Mouse (Mus musculus): ENCODE data around the gene Rfx7. TPM values are rescaled to one million over a fixed set of nuclear protein-coding genes. Genes with fewer than 3 reads are reported as not detected.
A peak's percentile ranks its signal among the peaks of the same experiment; 100 is the strongest.
"Not testable (repeated sequence)": the region's sequence is repeated elsewhere in the genome, so short reads cannot be mapped to it uniquely, and the experiment has no call there.

Rfx7 gene
- polyA plus RNA-seq, 1 experiment, result 7.8 TPM

DNA sequence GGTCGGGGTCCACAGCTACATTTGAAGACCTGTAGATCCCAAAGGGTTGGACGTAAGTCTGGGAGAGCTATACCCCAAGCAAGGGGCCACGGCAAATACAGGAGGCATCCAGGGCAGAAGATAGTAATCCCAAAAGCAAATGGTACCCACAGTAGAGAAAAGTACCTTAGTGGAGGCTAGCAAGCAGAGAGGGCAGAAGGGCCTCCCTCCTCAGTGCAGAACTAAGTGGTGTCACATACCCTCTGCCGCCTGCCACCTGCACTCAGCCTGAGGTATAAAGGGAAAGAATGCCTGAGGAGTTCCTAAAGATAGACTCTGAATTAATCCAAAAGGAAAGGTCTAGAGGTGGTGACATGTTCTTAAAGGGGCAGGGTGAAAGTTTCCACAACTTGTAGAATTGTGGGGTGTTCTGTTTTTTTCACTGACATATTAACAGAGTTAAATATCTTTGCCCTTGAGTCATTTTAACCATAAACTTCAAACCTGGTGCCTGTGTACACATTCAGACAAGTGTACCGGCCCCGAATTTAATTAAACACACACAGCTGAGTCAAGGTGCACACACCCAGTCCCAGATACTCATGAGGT is 109.1 kb downstream of the Rfx7 start:
- WGBS, result 94% methylated on average over 6 of the region's 6 CpGs
- H3K36me3 ChIP-seq (ENCODE audit: control insufficient read depth, insufficient read depth, low read length), result no peaks in the 10 kb centered on the region
- peak overlapping the region; percentile 46; the same call in 1 of the 2 replicates for H3K27ac ChIP-seq (ENCODE audit: insufficient read depth, low read length)
- no peak overlapping the region for H3K4me3 ChIP-seq (ENCODE audit: extremely low read depth, insufficient read depth, insufficient read length)
- no peak for DNase-seq (ENCODE audit: low read depth in 1 of 2, low spot score in 2 of 2)
- H3K27me3 ChIP-seq (ENCODE audit: control insufficient read depth, insufficient read depth, low read length), result no peaks in the 10 kb centered on the region
- peaks cover 8% of the 10 kb centered on the region for H3K4me1 ChIP-seq (ENCODE audit: control insufficient read depth, insufficient read depth, insufficient read length)
- no peak for TF ChIP-seq CTCF (IDR thresholded peaks at IDR 0.05; ENCODE audit: extremely low read depth, insufficient read depth, insufficient read length, insufficient replicate concordance)
- TF ChIP-seq POLR2A (IDR thresholded peaks at IDR 0.05; ENCODE audit: low read depth, low read length), result no peak

- H3K27ac ChIP-seq (ENCODE audit: insufficient read depth, low read length); H3K27me3 ChIP-seq (ENCODE audit: control insufficient read depth, insufficient read depth, low read length); H3K36me3 ChIP-seq (ENCODE audit: control insufficient read depth, insufficient read depth, low read length); H3K4me1 ChIP-seq (ENCODE audit: control insufficient read depth, insufficient read depth, insufficient read length); DNase-seq (ENCODE audit: low read depth in 1 of 2, low spot score in 2 of 2); H3K4me3 ChIP-seq (ENCODE audit: extremely low read depth, insufficient read depth, insufficient read length): not testable (repeated sequence)
- 91% methylated on average over 4 of the region's 4 CpGs for WGBS
Measured at GRCm38 (mm10) chr9:72642756-72643447, 110.9 kb downstream of the Rfx7 start.

DNA sequence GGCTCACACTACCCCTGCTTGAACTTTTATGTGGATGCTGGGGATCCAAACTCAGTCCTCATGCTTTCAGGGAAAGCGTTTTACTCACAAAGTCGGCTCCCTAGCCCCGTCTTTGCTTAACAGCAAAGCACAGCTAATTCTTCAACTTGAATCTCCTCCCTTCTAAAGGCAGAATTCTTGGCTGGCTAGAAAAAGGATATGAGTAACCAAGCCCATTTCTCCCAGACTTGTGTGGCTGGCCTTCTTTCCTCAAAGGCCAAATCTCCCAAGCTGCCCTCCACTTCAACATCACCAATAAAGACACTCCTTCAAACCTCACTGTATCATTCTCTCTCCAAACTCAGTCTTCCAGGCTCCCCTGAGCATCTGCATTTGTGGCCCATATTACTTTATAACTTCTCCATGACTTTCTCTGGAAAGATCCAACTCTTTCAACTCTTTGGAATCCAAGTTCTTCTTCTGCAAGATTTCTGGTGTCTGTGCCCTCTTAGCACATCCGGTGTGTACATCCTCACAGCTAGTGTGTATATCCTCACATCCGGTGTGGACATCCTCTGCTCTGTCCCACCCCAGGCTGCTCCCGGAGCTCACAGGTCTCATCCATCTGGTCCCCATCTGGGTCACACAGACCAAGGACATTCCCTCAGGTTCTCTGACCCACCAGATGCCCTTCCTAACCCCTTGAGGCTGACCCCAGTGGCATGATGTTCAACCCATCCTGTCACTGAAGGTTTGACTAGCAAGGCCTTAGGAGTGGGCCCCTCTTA is 111.8 kb downstream of the Rfx7 start:
- Histone ChIP-seq H3K4me1 (ENCODE audit: control insufficient read depth, insufficient read depth, insufficient read length) (peaks cover 8% of the 10 kb centered on the region), H3K36me3 (ENCODE audit: control insufficient read depth, insufficient read depth, low read length) (no peaks in the 10 kb centered on the region), H3K4me3 (ENCODE audit: extremely low read depth, insufficient read depth, insufficient read length) (no peak overlapping the region), H3K27ac (ENCODE audit: insufficient read depth, low read length) (no peak overlapping the region), H3K27me3 (ENCODE audit: control insufficient read depth, insufficient read depth, low read length) (no peaks in the 10 kb centered on the region)
- no peak for TF ChIP-seq POLR2A (IDR thresholded peaks at IDR 0.05; ENCODE audit: low read depth, low read length)
- TF ChIP-seq CTCF (IDR thresholded peaks at IDR 0.05; ENCODE audit: extremely low read depth, insufficient read depth, insufficient read length, insufficient replicate concordance), result no peak
- DNase-seq (ENCODE audit: low read depth in 1 of 2, low spot score in 2 of 2), result no peak
- 90% methylated on average over 6 of the region's 6 CpGs for WGBS

- no peak overlapping the region for H3K27ac ChIP-seq (ENCODE audit: insufficient read depth, low read length)
- DNase-seq (ENCODE audit: low read depth in 1 of 2, low spot score in 2 of 2), result no peak
- WGBS, result 64% methylated on average over 6 of the region's 6 CpGs
- H3K4me3 ChIP-seq (ENCODE audit: extremely low read depth, insufficient read depth, insufficient read length), result no peak overlapping the region
- no peaks in the 10 kb centered on the region for H3K36me3 ChIP-seq (ENCODE audit: control insufficient read depth, insufficient read depth, low read length)
- no peak for TF ChIP-seq CTCF (IDR thresholded peaks at IDR 0.05; ENCODE audit: extremely low read depth, insufficient read depth, insufficient read length, insufficient replicate concordance)
- TF ChIP-seq POLR2A (IDR thresholded peaks at IDR 0.05; ENCODE audit: low read depth, low read length), result no peak
- peaks cover 7% of the 10 kb centered on the region for H3K4me1 ChIP-seq (ENCODE audit: control insufficient read depth, insufficient read depth, insufficient read length)
- H3K27me3 ChIP-seq (ENCODE audit: control insufficient read depth, insufficient read depth, low read length), result no peaks in the 10 kb centered on the region
Measured at GRCm38 (mm10) chr9:72644418-72645110, 112.5 kb downstream of the Rfx7 start.

- TF ChIP-seq CTCF (IDR thresholded peaks at IDR 0.05; ENCODE audit: extremely low read depth, insufficient read depth, insufficient read length, insufficient replicate concordance) (no peak), POLR2A (IDR thresholded peaks at IDR 0.05; ENCODE audit: low read depth, low read length) (no peak)
- WGBS, result 8% methylated on average over 2 of the region's 2 CpGs
- H3K36me3 ChIP-seq (ENCODE audit: control insufficient read depth, insufficient read depth, low read length), result no peaks in the 10 kb centered on the region
- H3K4me1 ChIP-seq (ENCODE audit: control insufficient read depth, insufficient read depth, insufficient read length), result no peaks in the 10 kb centered on the region
- no peaks in the 10 kb centered on the region; the same call in 1 of the 2 replicates for H3K27me3 ChIP-seq (ENCODE audit: control insufficient read depth, insufficient read depth, low read length)
- H3K27ac ChIP-seq (ENCODE audit: insufficient read depth, low read length), result no peak overlapping the region
- no peak overlapping the region for H3K4me3 ChIP-seq (ENCODE audit: extremely low read depth, insufficient read depth, insufficient read length)
- DNase-seq (ENCODE audit: low read depth in 1 of 2, low spot score in 2 of 2), result no peak
Measured at GRCm38 (mm10) chr9:72649781-72650180, 117.7 kb downstream of the Rfx7 start.

DNA sequence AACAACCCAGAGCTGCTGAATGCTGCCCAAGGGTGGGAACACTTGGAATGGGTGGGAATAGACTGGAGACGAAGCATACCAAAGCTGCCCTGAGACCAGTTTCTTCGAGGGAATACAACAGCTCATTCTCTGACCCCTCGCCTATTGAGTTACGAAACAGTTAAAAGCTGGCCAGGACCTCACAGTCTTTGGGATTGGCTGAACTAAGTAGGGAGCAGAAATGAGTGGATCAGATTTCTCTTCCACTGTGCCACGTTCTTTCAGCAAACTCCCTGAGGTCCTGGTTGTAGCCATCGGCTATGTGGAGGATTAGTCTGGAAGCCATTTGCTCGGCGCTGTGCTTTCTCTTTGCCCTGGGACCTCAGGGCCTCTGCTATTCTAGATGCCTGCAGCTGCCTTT is 120.9 kb downstream of the Rfx7 start:
- no peak overlapping the region for H3K27ac ChIP-seq (ENCODE audit: insufficient read depth, low read length)
- 82% methylated on average over 8 of the region's 8 CpGs for WGBS
- DNase-seq (ENCODE audit: low read depth in 1 of 2, low spot score in 2 of 2), result no peak
- no peaks in the 10 kb centered on the region; the same call in 1 of the 2 replicates for H3K27me3 ChIP-seq (ENCODE audit: control insufficient read depth, insufficient read depth, low read length)
- H3K36me3 ChIP-seq (ENCODE audit: control insufficient read depth, insufficient read depth, low read length), result no peaks in the 10 kb centered on the region
- no peaks in the 10 kb centered on the region for H3K4me1 ChIP-seq (ENCODE audit: control insufficient read depth, insufficient read depth, insufficient read length)
- TF ChIP-seq CTCF (IDR thresholded peaks at IDR 0.05; ENCODE audit: extremely low read depth, insufficient read depth, insufficient read length, insufficient replicate concordance) (no peak), POLR2A (IDR thresholded peaks at IDR 0.05; ENCODE audit: low read depth, low read length) (no peak)
- H3K4me3 ChIP-seq (ENCODE audit: extremely low read depth, insufficient read depth, insufficient read length), result no peak overlapping the region
